ENCODE assay signal across 9 mouse cellular contexts in the genomic region with DNA sequence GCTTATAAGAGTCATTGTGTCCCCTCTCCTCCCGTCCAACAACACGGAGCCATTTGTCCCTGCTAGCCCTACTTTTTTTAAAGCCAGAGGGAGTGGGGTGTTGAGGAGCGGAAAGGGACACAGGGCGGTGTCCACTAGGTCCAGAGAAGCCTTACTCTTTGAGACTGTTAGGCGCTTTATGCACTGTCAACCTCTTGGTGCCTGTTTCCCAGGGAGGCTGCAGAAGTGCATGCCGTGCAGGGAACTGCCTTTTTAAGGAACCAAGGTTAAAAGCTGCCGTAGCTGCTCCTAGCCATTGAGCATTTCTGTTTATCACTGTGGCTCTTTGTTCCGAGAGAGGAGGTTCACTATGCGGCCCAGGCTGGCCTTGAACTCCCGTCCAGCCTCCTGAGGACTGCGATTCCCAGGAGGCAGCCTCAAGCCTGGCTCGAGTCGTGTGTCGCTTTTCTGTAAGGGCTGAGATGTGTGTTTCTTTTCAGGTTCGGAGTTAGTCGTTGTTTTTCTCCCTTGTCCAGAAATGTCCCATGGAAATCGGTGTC. TPM values are rescaled to one million over a fixed set of nuclear protein-coding genes. Genes with fewer than 3 reads are reported as not detected.
DNase-seq lines count a peak whose midpoint lies in the region; ATAC-seq and TF ChIP-seq lines count a peak whose summit lies in the region.
"Had no signal": no experiment of that assay in that cellular context is flagged by ENCODE, and none has a peak within 500 bp of the region (broad histone marks: within the 10 kb centered on the region; RNA-seq: fewer than 3 reads in every experiment).

No protein-coding gene starts in this region.

- H3K9ac ChIP-seq in kidney, postnatal 0 days (ENCODE audit: low read depth, low read length): 0 out of 2 replicates have a peak overlapping the region, but pooled peaks have one; percentile 94
- peak overlapping the region; percentile 91 for H3K9ac ChIP-seq in embryonic facial prominence, embryonic 14.5 days (ENCODE audit: low read depth, low read length)
- H3K9ac ChIP-seq in intestine, postnatal 0 days (ENCODE audit: low read depth, low read length): no peak overlapping the region
- peak overlapping the region; percentile 98 for H3K9ac ChIP-seq in neural tube, embryonic 12.5 days

- ATAC-seq in kidney, postnatal 0 days (replicated peaks; ENCODE audit: low FRiP score, low read depth): no peak
- no peak for ATAC-seq in embryonic facial prominence, embryonic 14.5 days (ENCODE audit: low read depth)
- ATAC-seq in intestine, postnatal 0 days: no peak
- no peak for ATAC-seq in neural tube, embryonic 12.5 days (ENCODE audit: low FRiP score, low read depth)
- ATAC-seq: Patski had no signal

- no peaks in the 10 kb centered on the region for H3K9me3 ChIP-seq in kidney, postnatal 0 days (replicated peaks; ENCODE audit: low read length)
- no peaks in the 10 kb centered on the region for H3K9me3 ChIP-seq in embryonic facial prominence, embryonic 14.5 days (ENCODE audit: control insufficient read depth, low read length)
- no peaks in the 10 kb centered on the region for H3K9me3 ChIP-seq in intestine, postnatal 0 days (ENCODE audit: control insufficient read depth)
- no peaks in the 10 kb centered on the region for H3K9me3 ChIP-seq in neural tube, embryonic 12.5 days

- peak overlapping the region; percentile 97; the same call in 1 of the 2 replicates for H3K4me3 ChIP-seq in kidney, postnatal 0 days (replicated peaks; ENCODE audit: low read depth, low read length)
- H3K4me3 ChIP-seq in embryonic facial prominence, embryonic 14.5 days (ENCODE audit: low read depth, low read length): peak overlapping the region; percentile 96
- H3K4me3 ChIP-seq in intestine, postnatal 0 days (ENCODE audit: low read depth, low read length): 0 out of 2 replicates have a peak overlapping the region, but pooled peaks have one; percentile 84
- H3K4me3 ChIP-seq in neural tube, embryonic 12.5 days: peak overlapping the region; percentile 99

- peak overlapping the region; percentile 27; the same call in 1 of the 2 replicates for H3K27ac ChIP-seq in kidney, postnatal 0 days
- no peak overlapping the region for H3K27ac ChIP-seq in embryonic facial prominence, embryonic 14.5 days (replicated peaks; ENCODE audit: low read depth, low read length)
- no peak overlapping the region for H3K27ac ChIP-seq in intestine, postnatal 0 days (ENCODE audit: low read depth, low read length)
- H3K27ac ChIP-seq in neural tube, embryonic 12.5 days: no peak overlapping the region

- no peak for DNase-seq in kidney, postnatal 0 days (ENCODE audit: low spot score)
- no peak for DNase-seq in kidney, postnatal 25 days
- DNase-seq in embryonic facial prominence, embryonic 14.5 days (ENCODE audit: low spot score): no peak
- no peak for DNase-seq in layer of hippocampus, adult 9-10 months (ENCODE audit: low spot score)
- DNase-seq in urinary bladder, postnatal 14 days (ENCODE audit: low spot score): no peak
- DNase-seq in thymus, postnatal 25 days: no peak

- peaks cover 25% of the 10 kb centered on the region; the same call in 1 of the 2 replicates for H3K36me3 ChIP-seq in kidney, postnatal 0 days (ENCODE audit: insufficient read depth, low read length)
- H3K36me3 ChIP-seq in embryonic facial prominence, embryonic 14.5 days (ENCODE audit: control insufficient read depth, insufficient read depth, low read length): peaks cover 46% of the 10 kb centered on the region
- peaks cover 7% of the 10 kb centered on the region; the same call in 1 of the 2 replicates for H3K36me3 ChIP-seq in intestine, postnatal 0 days (ENCODE audit: control insufficient read depth, insufficient read depth)
- H3K36me3 ChIP-seq in neural tube, embryonic 12.5 days: peaks cover 37% of the 10 kb centered on the region

- 50% methylated on average over 17 of the region's 17 CpGs for WGBS in kidney, postnatal 0 days
- WGBS in embryonic facial prominence, embryonic 14.5 days: 51% methylated on average over 17 of the region's 17 CpGs
- 54% methylated on average over 17 of the region's 17 CpGs for WGBS in intestine, postnatal 0 days
- 46% methylated on average over 17 of the region's 17 CpGs for WGBS in neural tube, embryonic 12.5 days

- H3K27me3 ChIP-seq in kidney, postnatal 0 days (ENCODE audit: insufficient read depth, low read length): no peaks in the 10 kb centered on the region
- no peaks in the 10 kb centered on the region for H3K27me3 ChIP-seq in embryonic facial prominence, embryonic 14.5 days (replicated peaks; ENCODE audit: control insufficient read depth, insufficient read depth, low read length)
- no peaks in the 10 kb centered on the region for H3K27me3 ChIP-seq in intestine, postnatal 0 days (replicated peaks; ENCODE audit: control insufficient read depth, insufficient read depth, low read length)
- H3K27me3 ChIP-seq in neural tube, embryonic 12.5 days (replicated peaks): no peaks in the 10 kb centered on the region
- H3K27me3 ChIP-seq: Patski had no signal

- peaks cover 6% of the 10 kb centered on the region; the same call in 1 of the 2 replicates for H3K4me1 ChIP-seq in kidney, postnatal 0 days (replicated peaks; ENCODE audit: insufficient read depth, low read length)
- peaks cover 12% of the 10 kb centered on the region for H3K4me1 ChIP-seq in embryonic facial prominence, embryonic 14.5 days (ENCODE audit: control insufficient read depth, insufficient read depth, low read length)
- peaks cover 2% of the 10 kb centered on the region; the same call in 1 of the 2 replicates for H3K4me1 ChIP-seq in intestine, postnatal 0 days (replicated peaks; ENCODE audit: control insufficient read depth, insufficient read depth, low read length)
- peaks cover 24% of the 10 kb centered on the region for H3K4me1 ChIP-seq in neural tube, embryonic 12.5 days

- no peak for TF ChIP-seq CTCF in kidney, postnatal 0 days (IDR thresholded peaks at IDR 0.05; ENCODE audit: low read depth)
- no peak for TF ChIP-seq CTCF in intestine, postnatal 0 days (IDR thresholded peaks at IDR 0.05; ENCODE audit: low read depth)

- H3K4me2 ChIP-seq in kidney, postnatal 0 days (ENCODE audit: low read length): peak overlapping the region; percentile 88
- peak overlapping the region; percentile 62 for H3K4me2 ChIP-seq in embryonic facial prominence, embryonic 14.5 days (ENCODE audit: low read depth, low read length)
- H3K4me2 ChIP-seq in intestine, postnatal 0 days (replicated peaks; ENCODE audit: low read depth): peak overlapping the region; percentile 84
- peak overlapping the region; percentile 81 for H3K4me2 ChIP-seq in neural tube, embryonic 12.5 days (replicated peaks)

RNA-seq across cellular contexts. Expression of a gene that starts 1.7 kb away (rescaled TPM):
- polyA plus RNA-seq in kidney, postnatal 0 days (2015; fragmentation: Nextera tagmentation; extraction: Ambion mirVana): 51.6 and 54.4 TPM in 2 replicates
- 43.6 and 50.9 TPM in 2 replicates for polyA plus RNA-seq in embryonic facial prominence, embryonic 14.5 days (2014; fragmentation: Nextera tagmentation; extraction: Ambion mirVana)
- 20.7 and 21.2 TPM in 2 replicates for polyA plus RNA-seq in intestine, postnatal 0 days (2015; fragmentation: Nextera tagmentation; extraction: Ambion mirVana)
- 137 and 144 TPM in 2 replicates for polyA plus RNA-seq in neural tube, embryonic 12.5 days (2016; fragmentation: Nextera tagmentation; extraction: Ambion mirVana)

RNA-seq across cellular contexts. Expression of a gene that starts 49.3 kb away (rescaled TPM):
- polyA plus RNA-seq in kidney, postnatal 0 days (2015; fragmentation: Nextera tagmentation; extraction: Ambion mirVana): 28.3 and 29.4 TPM in 2 replicates
- 10.4 and 12.1 TPM in 2 replicates for polyA plus RNA-seq in embryonic facial prominence, embryonic 14.5 days (2014; fragmentation: Nextera tagmentation; extraction: Ambion mirVana)
- 2.8 and 3.3 TPM in 2 replicates for polyA plus RNA-seq in intestine, postnatal 0 days (2015; fragmentation: Nextera tagmentation; extraction: Ambion mirVana)
- polyA plus RNA-seq in neural tube, embryonic 12.5 days (2016; fragmentation: Nextera tagmentation; extraction: Ambion mirVana): 1.4 and 1.8 TPM in 2 replicates
